Mouse (Mus musculus) neural tube, embryonic 14.5 days (tissue): ENCODE measurements around the gene Prrc2b. TPM values are rescaled to one million over a fixed set of nuclear protein-coding genes. Genes with fewer than 3 reads are reported as not detected.

Source experiments
- ATAC-seq: fragments of 200-750 bp; cut with Nextera tagmentation; 2 replicates; pipeline ENCODE4 v1.8.0; 2017; ENCODE audit warnings: low read depth, mild to moderate bottlenecking, moderate TSS enrichment, moderate library complexity
- H3K27ac ChIP-seq: fragments of 300-500 bp; sonication (generic); 2 replicates; pipeline ENCODE4 v1.5.1; 2014; ENCODE audit warnings: low read depth, mild to moderate bottlenecking, control low read depth, low read length, moderate library complexity, mixed read lengths
- H3K27me3 ChIP-seq: fragments of 300-500 bp; sonication (generic); 2 replicates; pipeline ENCODE4 v1.6.1; 2014; ENCODE audit warnings: low read length; ENCODE audit not compliant: control insufficient read depth, insufficient read depth
- H3K36me3 ChIP-seq: fragments of 300-500 bp; sonication (generic); 2 replicates; pipeline ENCODE4 v1.6.1; 2014; ENCODE audit warnings: low read length, mixed read lengths; ENCODE audit not compliant: control insufficient read depth, insufficient read depth
- H3K4me1 ChIP-seq: fragments of 300-500 bp; sonication (generic); 2 replicates; pipeline ENCODE4 v1.6.1; 2014; ENCODE audit warnings: low read length; ENCODE audit not compliant: control insufficient read depth, insufficient read depth
- H3K4me2 ChIP-seq: fragments of 300-500 bp; sonication (generic); 2 replicates; pipeline ENCODE4 v1.6.1; 2014; ENCODE audit warnings: mild to moderate bottlenecking, low read depth, low read length, control low read depth
- H3K4me3 ChIP-seq: fragments of 300-500 bp; sonication (generic); 2 replicates; pipeline ENCODE4 v1.5.1; 2014; ENCODE audit warnings: low read depth, low read length, control low read depth, mixed read lengths
- H3K9ac ChIP-seq: fragments of 300-500 bp; sonication (generic); replicated peaks from 2 replicates; pipeline ENCODE4 v1.6.1; 2014; ENCODE audit warnings: low read depth, mild to moderate bottlenecking, control low read depth, low read length, mixed read lengths
- H3K9me3 ChIP-seq: fragments of 300-500 bp; sonication (generic); 2 replicates; pipeline ENCODE4 v1.6.1; 2016; ENCODE audit warnings: low read length; ENCODE audit not compliant: control insufficient read depth
- WGBS: fragments of 180-500 bp; shearing (Covaris S2); extraction: QIAGEN DNeasy Blood & Tissue Kit; methylation state at CpG from one replicate; pipeline ENCODE4 v1.1.7; 2014; 5-methylcytosine and 5-hydroxymethylcytosine counted together
- polyA plus RNA-seq: library from polyadenylated mRNA; unstranded; fragments of >200 nt; fragmentation: Nextera tagmentation; extraction: Ambion mirVana; gene quantifications from 2 replicates; pipeline ENCODE4 v1.2.1, GENCODE M21; 2014

The Prrc2b gene
- polyA plus RNA-seq, 1 experiment from 2014 or later = 101 TPM

GRCm38 (mm10) chr2:32171658-32172433 lies 21.0 kb downstream of the Prrc2b start:
- 79% methylated on average over 14 of the region's 14 CpGs for WGBS
- H3K4me3 ChIP-seq = no peak overlapping the region

DNA sequence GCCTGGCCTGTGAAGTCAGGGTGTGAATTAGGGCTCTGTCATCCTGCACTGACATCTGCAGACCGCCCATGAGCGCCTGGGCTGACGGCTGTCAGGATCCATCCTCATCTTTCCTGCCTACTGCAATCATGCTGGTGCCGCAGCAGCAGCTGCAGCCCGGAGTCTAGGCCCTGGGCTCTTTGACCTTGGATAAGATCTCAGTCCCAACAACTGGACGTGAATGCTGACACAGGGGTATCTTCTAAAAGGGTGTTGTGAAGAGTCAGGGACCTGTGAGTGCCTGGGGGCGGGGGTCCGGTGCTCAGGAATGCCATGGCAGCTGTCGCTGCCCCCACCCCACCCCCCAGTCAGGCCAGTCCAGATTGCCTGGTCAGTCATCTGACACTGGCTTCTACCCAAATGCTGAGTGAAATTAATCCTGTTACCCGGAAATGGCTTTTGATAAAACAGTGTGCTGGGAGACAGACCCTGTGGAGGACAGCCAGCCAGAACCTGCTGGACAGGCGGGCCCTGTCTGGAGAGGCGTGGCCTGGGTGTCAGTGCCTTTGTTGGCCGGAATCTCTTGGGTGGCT lies 23.4 kb downstream of the Prrc2b start:
- 3% methylated on average over 13 of the region's 13 CpGs for WGBS
- ATAC-seq = peak; percentile 71
- H3K27me3 ChIP-seq = no peaks in the 10 kb centered on the region

More at GRCm38 (mm10) chr2:32171658-32172433, 21.0 kb downstream of the Prrc2b start:
- no peaks in the 10 kb centered on the region for H3K27me3 ChIP-seq
- H3K36me3 ChIP-seq = no peaks in the 10 kb centered on the region
- ATAC-seq = no peak
- no peak overlapping the region for H3K4me2 ChIP-seq
- H3K9ac ChIP-seq = no peak overlapping the region
- H3K27ac ChIP-seq = peak overlapping the region; percentile 16; the same call in 1 of the 2 replicates
- no peaks in the 10 kb centered on the region for H3K9me3 ChIP-seq
- H3K4me1 ChIP-seq = peaks cover 55% of the 10 kb centered on the region

DNA sequence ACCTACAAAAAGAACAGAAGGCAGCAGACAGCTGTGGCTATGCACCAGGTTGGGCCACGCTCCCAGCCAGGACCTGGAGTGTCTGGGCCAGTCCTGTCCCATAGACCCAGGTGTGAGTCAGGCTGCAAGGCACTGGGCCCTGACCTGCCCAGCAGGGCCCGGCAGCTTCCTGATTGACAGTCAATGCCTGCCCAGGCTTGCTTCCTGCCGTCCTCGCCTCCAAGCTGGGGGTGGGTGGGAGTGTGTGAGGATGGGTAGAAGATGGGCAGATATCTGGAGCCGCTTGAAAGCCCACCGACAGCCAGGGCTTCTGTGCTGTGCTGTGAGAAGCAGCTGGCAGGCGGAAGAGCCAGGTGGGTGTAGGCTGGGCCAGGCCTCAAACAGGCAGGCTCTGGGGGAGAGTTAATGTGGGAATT lies 24.2 kb downstream of the Prrc2b start:
- 0 out of 2 replicates have a peak overlapping the region, but pooled peaks have one; percentile 29 for H3K9ac ChIP-seq
- H3K4me1 ChIP-seq = peaks cover 46% of the 10 kb centered on the region
- H3K27ac ChIP-seq = peak overlapping the region; percentile 91
- H3K9me3 ChIP-seq = no peaks in the 10 kb centered on the region
- H3K27me3 ChIP-seq = no peaks in the 10 kb centered on the region
- ATAC-seq = peak; percentile 50; the same call in 1 of the 2 replicates
- H3K4me3 ChIP-seq = no peak overlapping the region
- peak overlapping the region; percentile 21 for H3K4me2 ChIP-seq
- 16% methylated on average over 7 of the region's 7 CpGs for WGBS
- H3K36me3 ChIP-seq = no peaks in the 10 kb centered on the region

More for the DNA sequence above, 23.4 kb downstream of the Prrc2b start:
- Histone ChIP-seq H3K4me3 (no peak overlapping the region; the same call in 1 of the 2 replicates), H3K36me3 (no peaks in the 10 kb centered on the region), H3K27ac (peak overlapping the region; percentile 91), H3K9me3 (no peaks in the 10 kb centered on the region), H3K9ac (peak overlapping the region; percentile 29), H3K4me2 (peak overlapping the region; percentile 34; the same call in 1 of the 2 replicates), H3K4me1 (peaks cover 50% of the 10 kb centered on the region)

DNA sequence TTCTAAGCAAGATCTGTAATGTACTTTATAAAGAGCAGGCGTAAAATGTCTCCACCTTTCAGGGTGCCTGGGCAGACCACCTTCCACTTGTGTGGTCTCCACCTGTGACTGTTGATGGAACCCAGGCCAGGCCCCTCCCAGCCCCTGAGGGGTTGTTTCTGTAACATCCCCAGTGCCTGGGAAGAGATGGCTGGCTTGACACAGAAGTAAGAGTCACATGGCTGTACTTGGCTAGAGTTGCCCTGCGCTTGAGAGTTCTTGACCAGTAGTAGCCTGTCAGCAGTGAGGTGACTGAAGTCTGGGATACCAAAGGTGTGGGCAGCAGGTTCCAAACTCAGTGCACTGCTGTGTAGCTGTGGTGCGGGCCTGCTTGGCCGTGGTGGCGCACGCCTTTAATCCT lies 24.6 kb downstream of the Prrc2b start:
- Histone ChIP-seq H3K9me3 (no peaks in the 10 kb centered on the region), H3K4me1 (peaks cover 45% of the 10 kb centered on the region), H3K36me3 (no peaks in the 10 kb centered on the region), H3K27ac (peak overlapping the region; percentile 91), H3K4me2 (no peak overlapping the region), H3K4me3 (no peak overlapping the region), H3K9ac (no peak overlapping the region), H3K27me3 (no peaks in the 10 kb centered on the region)
- 88% methylated on average over 6 of the region's 6 CpGs for WGBS
- no peak for ATAC-seq

- H3K9me3 ChIP-seq = no peaks in the 10 kb centered on the region
- no peak overlapping the region for H3K4me3 ChIP-seq
- no peak overlapping the region for H3K27ac ChIP-seq
- no peak overlapping the region for H3K4me2 ChIP-seq
- H3K9ac ChIP-seq = no peak overlapping the region
- no peaks in the 10 kb centered on the region for H3K36me3 ChIP-seq
- H3K4me1 ChIP-seq = peaks cover 49% of the 10 kb centered on the region
- no peak for ATAC-seq
- 42% methylated on average over 3 of the region's 3 CpGs for WGBS
- H3K27me3 ChIP-seq = no peaks in the 10 kb centered on the region
These were observed 26.0 kb downstream of the Prrc2b start for GRCm38 (mm10) chr2:32176848-32177247.

- Histone ChIP-seq H3K9me3 (no peaks in the 10 kb centered on the region), H3K4me3 (no peak overlapping the region), H3K27me3 (no peaks in the 10 kb centered on the region), H3K4me1 (peaks cover 56% of the 10 kb centered on the region), H3K36me3 (no peaks in the 10 kb centered on the region), H3K4me2 (no peak overlapping the region), H3K9ac (no peak overlapping the region), H3K27ac (no peak overlapping the region)
- 72% methylated on average over 11 of the region's 11 CpGs for WGBS
- ATAC-seq = no peak
These were observed 26.6 kb downstream of the Prrc2b start for GRCm38 (mm10) chr2:32177397-32178060.

- H3K4me2 ChIP-seq = no peak overlapping the region
- no peak overlapping the region for H3K4me3 ChIP-seq
- no peak overlapping the region for H3K27ac ChIP-seq
- ATAC-seq = no peak
- 83% methylated on average over 6 of the region's 6 CpGs for WGBS
- H3K4me1 ChIP-seq = peaks cover 53% of the 10 kb centered on the region
- no peak overlapping the region for H3K9ac ChIP-seq
- H3K9me3 ChIP-seq = no peaks in the 10 kb centered on the region
- H3K27me3 ChIP-seq = no peaks in the 10 kb centered on the region
- H3K36me3 ChIP-seq = peaks cover 7% of the 10 kb centered on the region; the same call in 1 of the 2 replicates
These were observed 28.5 kb downstream of the Prrc2b start for GRCm38 (mm10) chr2:32179363-32179762.

DNA sequence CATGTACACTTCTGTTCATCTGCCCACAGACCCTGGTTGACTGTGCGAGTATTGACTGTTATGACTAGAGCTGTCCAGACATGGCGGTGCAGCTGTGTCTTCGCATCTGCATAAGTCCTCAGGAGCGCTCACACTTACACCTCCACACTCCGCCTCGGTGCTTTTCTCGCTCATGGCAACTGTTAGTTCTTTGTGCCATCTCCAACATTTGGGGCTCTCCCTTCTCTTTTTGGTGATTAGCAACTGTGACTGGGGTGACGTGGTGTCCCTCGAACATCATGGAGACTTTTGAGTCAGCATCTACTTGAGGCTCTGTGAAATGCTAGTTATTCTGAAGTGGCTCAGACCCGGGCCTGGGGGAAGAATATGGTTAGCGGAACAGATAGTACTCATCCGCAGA lies 29.2 kb downstream of the Prrc2b start:
- H3K9me3 ChIP-seq = no peaks in the 10 kb centered on the region
- H3K4me1 ChIP-seq = peaks cover 46% of the 10 kb centered on the region
- no peak overlapping the region for H3K4me2 ChIP-seq
- ATAC-seq = no peak
- no peak overlapping the region for H3K27ac ChIP-seq
- H3K4me3 ChIP-seq = no peak overlapping the region
- 94% methylated on average over 12 of the region's 12 CpGs for WGBS
- H3K36me3 ChIP-seq = peaks cover 9% of the 10 kb centered on the region
- no peak overlapping the region for H3K9ac ChIP-seq
- no peaks in the 10 kb centered on the region for H3K27me3 ChIP-seq

GRCm38 (mm10) chr2:32181364-32181763 lies 30.5 kb downstream of the Prrc2b start:
- Histone ChIP-seq H3K4me3 (no peak overlapping the region), H3K9ac (no peak overlapping the region), H3K27ac (no peak overlapping the region), H3K36me3 (peaks cover 18% of the 10 kb centered on the region), H3K9me3 (no peaks in the 10 kb centered on the region), H3K27me3 (no peaks in the 10 kb centered on the region), H3K4me2 (no peak overlapping the region), H3K4me1 (peaks cover 40% of the 10 kb centered on the region)
- peak; percentile 12; the same call in 1 of the 2 replicates for ATAC-seq
- WGBS = 57% methylated on average over 5 of the region's 5 CpGs
